Mouse (Mus musculus) intestine, postnatal 0 days (tissue): ENCODE measurements at regions not wholly inside any gene's neighbourhood (a gene's known extent, or its start where the extent isn't known, plus 50 kb on each side); places are given as distances from the start of the nearest gene placed in this dataset.

Experiments used
- ATAC-seq: fragments of 200-750 bp; cut with Nextera tagmentation; 2 replicates; pipeline ENCODE4 v1.8.0; 2017; ENCODE audit warnings: mild to moderate bottlenecking, moderate TSS enrichment, moderate library complexity
- H3K27ac ChIP-seq: fragments of 300-500 bp; sonication (generic); 2 replicates; pipeline ENCODE4 v1.5.1; 2014; ENCODE audit warnings: mild to moderate bottlenecking, low read depth, low read length, moderate library complexity
- H3K27me3 ChIP-seq: fragments of 300-500 bp; sonication (generic); replicated peaks from 2 replicates; pipeline ENCODE4 v1.6.1; 2014; ENCODE audit warnings: low read length, mixed read lengths; ENCODE audit not compliant: control insufficient read depth, insufficient read depth
- H3K36me3 ChIP-seq: fragments of 300-500 bp; sonication (generic); 2 replicates; pipeline ENCODE4 v1.6.1; 2014; ENCODE audit warnings: mild to moderate bottlenecking, moderate library complexity; ENCODE audit not compliant: control insufficient read depth, insufficient read depth
- H3K4me1 ChIP-seq: fragments of 300-500 bp; sonication (generic); replicated peaks from 2 replicates; pipeline ENCODE4 v1.6.1; 2014; ENCODE audit warnings: antibody characterized with exemption, low read length, mixed read lengths; ENCODE audit not compliant: control insufficient read depth, insufficient read depth
- H3K4me2 ChIP-seq: fragments of 300-500 bp; sonication (generic); replicated peaks from 2 replicates; pipeline ENCODE4 v1.6.1; 2014; ENCODE audit warnings: low read depth, mild to moderate bottlenecking, moderate library complexity
- H3K4me3 ChIP-seq: fragments of 300-500 bp; sonication (generic); 2 replicates; pipeline ENCODE4 v1.5.1; 2014; ENCODE audit warnings: low read depth, low read length
- H3K9ac ChIP-seq: fragments of 300-500 bp; sonication (generic); 2 replicates; pipeline ENCODE4 v1.6.1; 2014; ENCODE audit warnings: mild to moderate bottlenecking, low read depth, low read length
- H3K9me3 ChIP-seq: fragments of 300-500 bp; sonication (generic); 2 replicates; pipeline ENCODE4 v1.6.1; 2016; ENCODE audit warnings: mixed run types; ENCODE audit not compliant: control insufficient read depth
- CTCF ChIP-seq: sonication (generic); IDR thresholded peaks from 2 replicates; pipeline ENCODE4 v1.5.1; 2016; ENCODE audit warnings: low read depth, mild to moderate bottlenecking, control low read depth, antibody characterized with exemption, moderate library complexity
- WGBS: fragments of 180-500 bp; shearing (Covaris S2); extraction: QIAGEN DNeasy Blood & Tissue Kit; methylation state at CpG from one replicate; pipeline ENCODE4 v1.1.7; 2014; 5-methylcytosine and 5-hydroxymethylcytosine counted together

- no peaks in the 10 kb centered on the region for H3K4me1 ChIP-seq
- H3K4me3 ChIP-seq = no peak overlapping the region
- no peak overlapping the region for H3K27ac ChIP-seq
- H3K9ac ChIP-seq = no peak overlapping the region
- no peak overlapping the region for H3K4me2 ChIP-seq
- no peaks in the 10 kb centered on the region for H3K27me3 ChIP-seq
- ATAC-seq = no peak
- no peak for TF ChIP-seq CTCF
- no peaks in the 10 kb centered on the region for H3K36me3 ChIP-seq
- WGBS = 74% methylated on average over 5 of the region's 5 CpGs
- H3K9me3 ChIP-seq = no peaks in the 10 kb centered on the region
Measured at GRCm38 (mm10) chr19:14343890-14344289, 254.0 kb downstream of the Tle4 start.

DNA sequence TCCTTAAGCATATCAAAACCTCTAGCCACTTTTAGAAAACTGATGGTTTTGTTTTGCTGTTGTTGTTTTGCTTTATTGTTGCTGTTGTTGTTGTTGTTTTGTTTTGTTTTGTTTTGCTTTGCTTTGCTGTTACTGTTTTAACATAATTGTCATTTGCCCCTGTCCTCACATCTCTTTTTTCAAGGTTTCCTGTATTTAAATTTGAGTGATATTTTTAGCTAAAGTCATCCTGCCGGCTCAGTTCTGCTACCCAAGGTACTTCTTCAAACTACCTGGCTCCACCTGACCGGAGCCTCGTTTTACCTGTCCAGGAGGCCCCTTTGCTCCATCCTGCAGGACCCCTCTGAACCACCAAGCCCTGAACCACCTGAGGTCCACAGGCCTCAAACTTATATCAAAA is 253.4 kb downstream of the Tle4 start:
- no peak overlapping the region for H3K4me2 ChIP-seq
- no peak overlapping the region for H3K27ac ChIP-seq
- no peaks in the 10 kb centered on the region for H3K4me1 ChIP-seq
- H3K9ac ChIP-seq = no peak overlapping the region
- no peak for ATAC-seq
- H3K9me3 ChIP-seq = no peaks in the 10 kb centered on the region
- H3K36me3 ChIP-seq = no peaks in the 10 kb centered on the region
- WGBS = 87% methylated on average over 3 of the region's 3 CpGs
- no peak overlapping the region for H3K4me3 ChIP-seq
- TF ChIP-seq CTCF = no peak
- no peaks in the 10 kb centered on the region for H3K27me3 ChIP-seq

- 64% methylated on average over 2 of the region's 2 CpGs for WGBS
Measured at GRCm38 (mm10) chr19:14347026-14347425, 250.8 kb downstream of the Tle4 start.

DNA sequence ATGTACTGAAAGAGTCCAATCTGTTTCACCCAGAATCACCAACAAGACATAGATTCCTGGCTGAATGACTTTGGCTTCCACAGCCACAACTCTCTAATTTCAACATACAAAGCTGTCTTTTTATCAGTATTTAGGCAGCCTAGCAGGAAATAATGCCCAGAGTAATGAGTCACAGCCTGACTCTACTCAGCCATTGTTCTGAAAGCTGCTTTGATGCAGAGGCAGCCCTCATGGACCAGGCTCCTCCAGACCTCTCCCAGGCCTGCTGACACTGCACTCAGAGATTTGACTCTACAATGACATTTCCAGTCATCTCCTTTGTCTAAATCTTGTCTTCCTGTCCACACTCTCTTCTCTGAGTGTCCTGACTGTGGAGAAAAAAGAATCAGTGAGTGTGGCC is 250.4 kb downstream of the Tle4 start:
- Histone ChIP-seq H3K9me3 (no peaks in the 10 kb centered on the region), H3K4me2 (no peak overlapping the region), H3K27me3 (no peaks in the 10 kb centered on the region), H3K27ac (no peak overlapping the region), H3K9ac (no peak overlapping the region), H3K36me3 (no peaks in the 10 kb centered on the region), H3K4me3 (no peak overlapping the region), H3K4me1 (no peaks in the 10 kb centered on the region)
- TF ChIP-seq CTCF = no peak
- no peak for ATAC-seq

More at GRCm38 (mm10) chr19:14347026-14347425, 250.8 kb downstream of the Tle4 start:
- H3K4me2 ChIP-seq = no peak overlapping the region
- H3K27ac ChIP-seq = no peak overlapping the region
- no peaks in the 10 kb centered on the region for H3K27me3 ChIP-seq
- ATAC-seq = no peak
- no peaks in the 10 kb centered on the region for H3K36me3 ChIP-seq
- no peak overlapping the region for H3K4me3 ChIP-seq
- H3K9ac ChIP-seq = no peak overlapping the region
- H3K9me3 ChIP-seq = no peaks in the 10 kb centered on the region
- no peak for TF ChIP-seq CTCF
- H3K4me1 ChIP-seq = no peaks in the 10 kb centered on the region

GRCm38 (mm10) chr19:14349753-14350152 is 248.1 kb downstream of the Tle4 start:
- no peak overlapping the region for H3K27ac ChIP-seq
- H3K9me3 ChIP-seq = no peaks in the 10 kb centered on the region
- H3K4me1 ChIP-seq = no peaks in the 10 kb centered on the region
- H3K4me2 ChIP-seq = no peak overlapping the region
- no peak for ATAC-seq
- no peaks in the 10 kb centered on the region for H3K27me3 ChIP-seq
- TF ChIP-seq CTCF = no peak
- H3K9ac ChIP-seq = no peak overlapping the region
- 73% methylated on average over 2 of the region's 2 CpGs for WGBS
- no peaks in the 10 kb centered on the region for H3K36me3 ChIP-seq
- H3K4me3 ChIP-seq = no peak overlapping the region

DNA sequence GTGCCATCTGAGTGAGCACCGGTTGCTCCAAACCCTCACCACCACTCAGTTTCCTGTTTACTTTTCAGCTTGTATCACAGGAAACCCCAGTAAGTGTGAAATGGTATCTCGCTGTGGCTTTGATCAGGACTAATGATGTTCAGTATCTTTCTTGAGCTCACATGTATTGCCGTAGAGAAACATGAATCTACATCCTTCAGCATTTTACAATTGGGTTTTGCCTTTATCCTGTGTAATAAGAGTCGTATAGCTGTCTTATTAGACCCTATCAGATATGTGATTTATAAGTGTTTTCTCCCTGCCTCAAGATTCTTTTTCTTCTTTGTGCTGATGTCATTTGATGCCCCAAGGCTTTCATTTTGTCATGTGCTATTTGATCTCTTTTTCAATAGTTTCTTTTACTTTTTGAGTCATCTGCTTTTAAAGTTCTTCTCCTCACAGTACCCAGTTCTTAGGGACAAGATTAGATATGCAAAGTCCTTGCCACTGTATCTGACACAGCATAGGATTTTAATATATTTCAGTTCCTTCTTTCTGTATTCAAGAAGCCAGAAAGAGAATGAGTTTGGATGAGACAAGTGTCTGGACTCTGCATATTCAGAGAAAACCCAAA is 246.0 kb downstream of the Tle4 start:
- H3K27me3 ChIP-seq = no peaks in the 10 kb centered on the region
- no peak for TF ChIP-seq CTCF
- no peaks in the 10 kb centered on the region for H3K4me1 ChIP-seq
- H3K27ac ChIP-seq = no peak overlapping the region
- ATAC-seq = no peak
- no peaks in the 10 kb centered on the region for H3K9me3 ChIP-seq
- no peak overlapping the region for H3K9ac ChIP-seq
- no peak overlapping the region for H3K4me2 ChIP-seq
- 51% methylated on average over 4 of the region's 4 CpGs for WGBS
- H3K4me3 ChIP-seq = no peak overlapping the region
- H3K36me3 ChIP-seq = no peaks in the 10 kb centered on the region

- H3K4me3 ChIP-seq = no peak overlapping the region
- H3K4me2 ChIP-seq = no peak overlapping the region
- no peaks in the 10 kb centered on the region for H3K27me3 ChIP-seq
- ATAC-seq = no peak
- H3K27ac ChIP-seq = no peak overlapping the region
- no peaks in the 10 kb centered on the region for H3K9me3 ChIP-seq
- TF ChIP-seq CTCF = no peak
- no peak overlapping the region for H3K9ac ChIP-seq
- WGBS = 94% methylated on average over 3 of the region's 3 CpGs
- no peaks in the 10 kb centered on the region for H3K36me3 ChIP-seq
- no peaks in the 10 kb centered on the region for H3K4me1 ChIP-seq
Measured at GRCm38 (mm10) chr19:14352551-14352950, 245.3 kb downstream of the Tle4 start.
